Mouse (Mus musculus) heart, embryonic 11.5 days (tissue): Measurements from ENCODE around the gene Trim62. TPM values are rescaled to one million over a fixed set of nuclear protein-coding genes. Genes with fewer than 3 reads are reported as not detected.

Experiments used
- ATAC-seq: fragments of 200-750 bp; cut with Nextera tagmentation; replicated peaks from 2 replicates; pipeline ENCODE4 v1.8.0; 2017; ENCODE audit warnings: moderate library complexity; ENCODE audit not compliant: insufficient number of reproducible peaks, low FRiP score, low TSS enrichment
- H3K27ac ChIP-seq: fragments of 300-500 bp; sonication (generic); 2 replicates; pipeline ENCODE4 v1.5.1; 2014; ENCODE audit warnings: mild to moderate bottlenecking, low read depth, low read length
- H3K27me3 ChIP-seq: fragments of 300-500 bp; sonication (generic); 2 replicates; pipeline ENCODE4 v1.6.1; 2014; ENCODE audit warnings: mild to moderate bottlenecking, low read length, mixed read lengths; ENCODE audit not compliant: control insufficient read depth, insufficient read depth
- H3K36me3 ChIP-seq: fragments of 300-500 bp; sonication (generic); 2 replicates; pipeline ENCODE4 v1.6.1; 2014; ENCODE audit warnings: mild to moderate bottlenecking, low read length, moderate library complexity, mixed read lengths; ENCODE audit not compliant: control insufficient read depth, insufficient read depth
- H3K4me1 ChIP-seq: fragments of 300-500 bp; sonication (generic); 2 replicates; pipeline ENCODE4 v1.6.1; 2014; ENCODE audit warnings: low read length; ENCODE audit not compliant: control insufficient read depth, insufficient read depth
- H3K4me2 ChIP-seq: fragments of 300-500 bp; sonication (generic); 2 replicates; pipeline ENCODE4 v1.6.1; 2014; ENCODE audit warnings: mild to moderate bottlenecking, moderate library complexity
- H3K4me3 ChIP-seq: fragments of 300-500 bp; sonication (generic); 2 replicates; pipeline ENCODE4 v1.5.1; 2014; ENCODE audit warnings: low read depth, low read length
- H3K9ac ChIP-seq: fragments of 300-500 bp; sonication (generic); 2 replicates; pipeline ENCODE4 v1.6.1; 2014; ENCODE audit warnings: mild to moderate bottlenecking, low read depth, low read length, moderate library complexity
- H3K9me3 ChIP-seq: fragments of 300-500 bp; sonication (generic); replicated peaks from 2 replicates; pipeline ENCODE4 v1.6.1; 2016; ENCODE audit warnings: low read length; ENCODE audit not compliant: control insufficient read depth
- WGBS: fragments of 180-500 bp; shearing (Covaris S2); extraction: QIAGEN DNeasy Blood & Tissue Kit; methylation state at CpG from one replicate; pipeline ENCODE4 v1.1.7; 2014; ENCODE audit not compliant: insufficient replicate concordance; 5-methylcytosine and 5-hydroxymethylcytosine counted together
- polyA plus RNA-seq: library from polyadenylated mRNA; unstranded; fragments of >200 nt; fragmentation: Nextera tagmentation; extraction: Ambion mirVana; gene quantifications from 2 replicates; pipeline ENCODE4 v1.2.1, GENCODE M21; 2014

The Trim62 gene
- polyA plus RNA-seq, 1 experiment from 2014 or later: 6.2 TPM

DNA sequence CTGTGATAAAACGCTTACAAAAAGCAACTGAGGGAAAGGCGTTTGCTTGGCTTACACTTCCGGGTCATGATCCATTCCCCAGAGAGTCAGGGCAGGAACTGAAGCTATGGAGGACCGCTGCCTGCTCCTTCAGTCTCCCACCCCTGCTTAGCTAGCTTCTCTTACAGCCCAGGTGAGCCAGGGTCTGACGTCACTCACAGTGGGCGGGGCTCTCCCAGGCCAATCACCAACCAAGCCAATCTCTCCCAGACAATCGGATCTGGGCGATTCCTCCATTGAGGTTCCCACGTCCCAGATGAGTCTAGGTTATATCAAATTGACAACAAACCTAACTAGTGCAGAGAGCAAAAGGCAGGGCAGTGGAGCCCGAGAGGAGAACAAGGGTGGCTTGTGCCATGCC lies 35.7 kb downstream of the Trim62 start:
- no peaks in the 10 kb centered on the region for H3K9me3 ChIP-seq
- ATAC-seq: no peak
- WGBS: 22% methylated on average over 10 of the region's 10 CpGs
- H3K27me3 ChIP-seq: peaks cover 6% of the 10 kb centered on the region; the same call in 1 of the 2 replicates
- no peaks in the 10 kb centered on the region for H3K4me1 ChIP-seq
- no peak overlapping the region for H3K4me3 ChIP-seq
- no peak overlapping the region for H3K9ac ChIP-seq
- H3K27ac ChIP-seq: no peak overlapping the region
- H3K4me2 ChIP-seq: no peak overlapping the region
- no peaks in the 10 kb centered on the region for H3K36me3 ChIP-seq

DNA sequence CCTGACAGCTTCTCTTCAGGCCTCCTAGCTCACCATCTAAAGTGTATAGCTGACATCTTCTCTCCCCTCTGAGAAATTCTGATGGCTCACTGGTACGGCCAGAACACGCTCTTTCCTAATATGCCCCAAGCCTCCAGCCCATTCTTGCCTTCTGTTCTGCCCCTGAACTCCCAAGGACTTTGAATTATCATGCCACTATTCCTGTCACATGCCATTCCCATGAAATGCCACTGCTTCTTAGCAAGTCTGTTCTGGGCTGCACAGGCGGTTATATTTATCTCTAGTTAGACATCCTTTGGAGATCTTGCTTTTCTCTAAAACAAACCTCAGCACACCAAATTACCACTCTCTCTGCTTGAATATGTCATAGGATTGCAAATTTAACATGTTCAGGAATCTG lies 40.2 kb downstream of the Trim62 start:
- 72% methylated on average over 3 of the region's 3 CpGs for WGBS
- peaks cover 6% of the 10 kb centered on the region for H3K27me3 ChIP-seq
- no peak for ATAC-seq
- no peak overlapping the region for H3K27ac ChIP-seq
- H3K9ac ChIP-seq: no peak overlapping the region
- no peaks in the 10 kb centered on the region for H3K36me3 ChIP-seq
- no peaks in the 10 kb centered on the region for H3K9me3 ChIP-seq
- H3K4me2 ChIP-seq: no peak overlapping the region
- no peaks in the 10 kb centered on the region; the same call in 1 of the 2 replicates for H3K4me1 ChIP-seq
- H3K4me3 ChIP-seq: no peak overlapping the region

DNA sequence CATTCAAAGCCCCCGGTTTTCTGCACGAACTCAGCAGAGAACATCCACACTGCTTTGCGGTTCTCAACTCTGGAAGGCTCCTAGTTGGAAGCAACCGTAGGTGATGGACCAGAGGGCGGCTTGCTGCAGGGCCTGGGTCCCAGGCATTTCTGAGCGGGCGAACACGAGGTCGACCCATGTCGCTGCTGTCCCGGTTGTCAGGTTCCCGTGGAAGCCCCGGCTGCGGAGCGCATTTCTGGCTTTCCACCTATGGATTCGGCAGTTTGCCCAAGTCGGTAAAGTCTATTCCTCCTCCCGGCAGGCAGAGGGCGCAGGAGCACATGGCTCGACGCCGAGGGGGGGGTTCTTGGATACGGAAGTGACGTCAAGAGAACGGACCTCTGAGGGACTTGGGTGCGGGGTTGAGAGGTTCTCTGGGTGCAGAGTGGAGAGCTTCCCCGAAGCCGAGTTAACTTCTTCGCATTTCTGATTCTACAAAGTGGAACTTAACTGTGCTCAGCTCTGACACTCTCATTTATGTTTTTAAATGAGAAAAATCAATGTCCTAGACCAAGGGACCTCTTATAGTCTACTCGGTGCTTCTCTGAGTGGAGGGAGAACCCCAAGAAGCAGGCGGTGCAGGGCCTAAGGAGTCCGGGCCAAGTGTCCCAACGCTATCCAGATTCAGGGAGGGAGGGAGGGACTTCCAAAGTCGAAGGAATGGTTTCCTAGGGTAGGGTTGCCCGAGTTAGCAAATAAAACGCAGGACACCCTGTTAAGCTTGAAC lies 41.6 kb downstream of the Trim62 start:
- Histone ChIP-seq H3K4me3 (peak overlapping the region; percentile 33), H3K9me3 (no peaks in the 10 kb centered on the region), H3K4me2 (peak overlapping the region; percentile 70), H3K4me1 (no peaks in the 10 kb centered on the region; the same call in 1 of the 2 replicates), H3K9ac (peak overlapping the region; percentile 63; the same call in 1 of the 2 replicates), H3K36me3 (no peaks in the 10 kb centered on the region), H3K27me3 (peaks cover 6% of the 10 kb centered on the region), H3K27ac (no peak overlapping the region)
- WGBS: 14% methylated on average over 36 of the region's 36 CpGs
- ATAC-seq: 0 out of 2 replicates have a peak, but pooled peaks have one; percentile 61

GRCm38 (mm10) chr4:128932783-128933182 lies 49.4 kb downstream of the Trim62 start:
- Histone ChIP-seq H3K4me3 (no peak overlapping the region), H3K36me3 (no peaks in the 10 kb centered on the region), H3K9me3 (no peaks in the 10 kb centered on the region), H3K9ac (no peak overlapping the region), H3K27ac (no peak overlapping the region), H3K4me1 (no peaks in the 10 kb centered on the region), H3K27me3 (0 out of 2 replicates have a peak, but pooled peaks cover 8% of the 10 kb centered on the region), H3K4me2 (no peak overlapping the region)
- no peak for ATAC-seq
- WGBS: 67% methylated on average over 7 of the region's 7 CpGs

DNA sequence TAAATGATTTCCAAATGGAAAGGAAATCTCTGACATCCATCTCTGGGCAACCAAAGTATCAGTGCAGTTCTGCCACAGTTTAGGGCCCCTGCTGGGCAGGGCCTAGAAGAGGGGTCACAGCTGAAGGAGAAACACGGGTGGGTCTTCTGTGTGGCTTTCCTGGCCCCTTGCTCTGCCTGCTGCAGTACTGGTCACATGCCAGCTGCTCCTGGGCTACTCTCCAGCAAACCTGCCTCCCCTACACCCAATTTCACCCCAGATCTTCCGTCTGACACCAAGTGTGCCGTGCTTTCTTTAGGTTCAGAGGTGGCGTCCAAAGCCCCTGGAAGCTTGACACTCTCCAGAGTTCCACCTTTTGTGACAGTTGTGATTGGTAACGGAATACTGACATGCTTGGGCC lies 52.2 kb downstream of the Trim62 start:
- no peak for ATAC-seq
- 0 out of 2 replicates have a peak, but pooled peaks cover 4% of the 10 kb centered on the region for H3K27me3 ChIP-seq
- no peak overlapping the region for H3K4me3 ChIP-seq
- H3K36me3 ChIP-seq: no peaks in the 10 kb centered on the region
- no peak overlapping the region for H3K4me2 ChIP-seq
- no peak overlapping the region for H3K27ac ChIP-seq
- 55% methylated on average over 5 of the region's 5 CpGs for WGBS
- H3K9me3 ChIP-seq: no peaks in the 10 kb centered on the region
- no peak overlapping the region for H3K9ac ChIP-seq
- no peaks in the 10 kb centered on the region for H3K4me1 ChIP-seq

DNA sequence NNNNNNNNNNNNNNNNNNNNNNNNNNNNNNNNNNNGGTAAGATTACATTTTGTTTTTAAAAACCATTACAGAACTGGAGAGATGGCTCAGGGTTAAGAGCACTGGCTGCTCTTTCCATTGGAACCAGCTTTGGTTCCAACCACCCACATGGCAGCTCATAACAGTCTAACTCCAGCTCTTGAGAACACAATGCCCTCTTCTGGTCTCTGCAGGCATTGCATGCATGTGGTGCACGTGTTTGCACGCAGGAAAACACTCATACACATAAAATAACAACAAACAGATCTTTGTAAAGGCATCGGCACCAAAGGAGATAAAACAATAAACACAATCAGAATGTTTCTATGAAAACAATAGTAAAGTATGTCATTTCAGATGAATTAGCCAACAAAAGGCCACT lies 59.0 kb downstream of the Trim62 start:
- H3K4me2 ChIP-seq: no peak overlapping the region
- ATAC-seq: no peak
- WGBS: 61% methylated on average over 3 of the region's 3 CpGs

DNA sequence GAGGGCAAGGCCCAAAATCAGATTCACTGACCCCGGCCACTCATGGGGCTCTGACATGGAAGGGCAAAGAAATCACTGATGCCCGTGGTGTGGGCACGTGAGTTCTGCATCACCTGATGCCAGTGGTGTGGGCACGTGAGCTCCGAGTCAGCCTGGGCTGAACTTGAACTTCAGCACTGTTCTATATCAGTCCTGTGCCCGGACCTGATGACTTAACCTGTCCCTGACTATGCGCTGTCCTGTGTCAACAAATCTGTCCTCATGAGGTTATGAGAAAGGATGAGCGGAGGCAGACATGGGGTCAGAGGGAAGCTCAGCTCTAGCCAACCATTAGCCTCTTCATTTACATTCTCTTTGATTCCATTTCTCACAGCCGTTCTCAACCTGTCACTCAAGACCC lies 63.4 kb downstream of the Trim62 start:
- 74% methylated on average over 9 of the region's 9 CpGs for WGBS

More for the DNA sequence above, 59.0 kb downstream of the Trim62 start:
- Histone ChIP-seq H3K9me3 (no peaks in the 10 kb centered on the region), H3K9ac (no peak overlapping the region), H3K4me1 (no peaks in the 10 kb centered on the region), H3K4me3 (no peak overlapping the region), H3K27me3 (no peaks in the 10 kb centered on the region), H3K27ac (no peak overlapping the region), H3K36me3 (no peaks in the 10 kb centered on the region)

DNA sequence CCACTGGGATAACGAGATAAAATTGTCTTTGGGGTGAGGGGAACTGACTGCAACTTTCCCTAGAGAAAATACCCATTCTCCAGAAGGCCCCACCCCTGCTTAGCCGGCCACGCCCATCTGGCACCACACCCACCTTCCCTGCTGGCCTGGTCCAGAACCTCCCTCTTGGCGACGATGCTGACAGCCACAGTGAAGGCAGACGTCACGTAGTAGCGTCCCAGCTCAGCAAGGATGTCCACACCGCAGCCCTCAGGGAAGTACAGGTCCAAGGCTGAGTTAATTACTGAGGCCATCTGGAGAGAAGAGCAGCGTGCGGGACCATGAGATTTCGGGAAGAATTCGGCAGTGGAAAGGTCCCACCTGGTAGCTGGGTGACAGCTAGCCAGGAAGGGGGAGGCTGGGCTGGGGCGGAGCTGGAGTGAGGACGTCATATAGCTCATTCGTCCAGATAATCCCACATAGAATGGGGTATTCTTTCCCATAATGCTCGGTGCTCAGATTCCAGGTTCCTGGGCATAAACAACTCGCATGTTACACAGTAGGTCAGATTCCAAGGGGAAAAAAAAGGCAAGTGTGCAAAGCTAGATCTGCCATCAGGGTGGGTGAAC lies 64.0 kb downstream of the Trim62 start:
- H3K9ac ChIP-seq: no peak overlapping the region
- WGBS: 15% methylated on average over 18 of the region's 18 CpGs
- H3K27me3 ChIP-seq: no peaks in the 10 kb centered on the region
- no peak overlapping the region for H3K27ac ChIP-seq
- H3K36me3 ChIP-seq: no peaks in the 10 kb centered on the region
- H3K9me3 ChIP-seq: no peaks in the 10 kb centered on the region
- no peaks in the 10 kb centered on the region for H3K4me1 ChIP-seq
- no peak overlapping the region for H3K4me3 ChIP-seq
- peak overlapping the region; percentile 21; the same call in 1 of the 2 replicates for H3K4me2 ChIP-seq
- ATAC-seq: no peak

More for the DNA sequence above, 63.4 kb downstream of the Trim62 start:
- no peaks in the 10 kb centered on the region for H3K36me3 ChIP-seq
- no peaks in the 10 kb centered on the region for H3K27me3 ChIP-seq
- H3K9me3 ChIP-seq: no peaks in the 10 kb centered on the region
- no peak overlapping the region for H3K4me3 ChIP-seq
- no peak overlapping the region for H3K4me2 ChIP-seq
- no peak overlapping the region for H3K27ac ChIP-seq
- ATAC-seq: no peak
- H3K9ac ChIP-seq: no peak overlapping the region
- H3K4me1 ChIP-seq: no peaks in the 10 kb centered on the region
